Mouse (Mus musculus): Measurements from ENCODE around the gene Teddm2. TPM values are rescaled to one million over a fixed set of nuclear protein-coding genes. Genes with fewer than 3 reads are reported as not detected.

The Teddm2 gene
- polyA plus RNA-seq, 1 experiment from 2014 or later, result 1.3 TPM

- no peaks in the 10 kb centered on the region for H3K36me3 ChIP-seq (ENCODE audit: control insufficient read depth, insufficient read depth, low read length)
- WGBS, result 89% methylated on average over 6 of the region's 6 CpGs
- H3K4me2 ChIP-seq (ENCODE audit: low read depth, low read length), result no peak overlapping the region
- no peak for ATAC-seq (ENCODE audit: low read depth)
- no peaks in the 10 kb centered on the region for H3K4me1 ChIP-seq (ENCODE audit: control insufficient read depth, insufficient read depth, low read length)
- no peaks in the 10 kb centered on the region for H3K27me3 ChIP-seq (ENCODE audit: control insufficient read depth, insufficient read depth, low read length)
- no peak overlapping the region for H3K9ac ChIP-seq (replicated peaks; ENCODE audit: low read depth, low read length)
- H3K27ac ChIP-seq (ENCODE audit: low read depth, low read length), result no peak overlapping the region
- H3K4me3 ChIP-seq (ENCODE audit: low read depth, low read length), result no peak overlapping the region
- H3K9me3 ChIP-seq (ENCODE audit: control insufficient read depth, low read length), result no peaks in the 10 kb centered on the region
Measured at GRCm38 (mm10) chr1:153924395-153925385, 24.7 kb upstream of the Teddm2 start.

DNA sequence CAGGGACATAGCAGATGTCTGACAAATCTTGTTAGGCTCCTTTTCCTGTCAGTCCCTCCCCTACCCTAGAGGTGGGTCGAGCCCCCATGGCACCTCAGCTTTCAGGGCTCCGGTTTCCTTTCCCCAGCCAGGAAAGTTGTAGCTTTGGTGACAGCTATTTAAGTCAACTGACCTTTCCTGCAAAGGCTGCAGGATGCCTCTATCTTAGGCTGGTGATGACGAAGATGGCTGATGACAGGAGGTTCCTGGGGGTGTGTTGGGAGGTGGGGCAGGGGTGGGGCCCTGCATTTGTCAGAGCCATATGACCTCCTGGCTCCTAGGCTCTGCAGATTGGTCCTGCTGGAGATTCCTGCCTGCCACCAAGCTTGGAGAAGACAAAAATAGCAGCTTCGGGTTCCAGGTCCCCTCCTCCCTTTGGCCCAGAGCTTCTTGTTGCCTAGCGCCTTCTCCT lies 22.6 kb upstream of the Teddm2 start:
- H3K4me3 ChIP-seq (ENCODE audit: low read depth, low read length), result no peak overlapping the region

DNA sequence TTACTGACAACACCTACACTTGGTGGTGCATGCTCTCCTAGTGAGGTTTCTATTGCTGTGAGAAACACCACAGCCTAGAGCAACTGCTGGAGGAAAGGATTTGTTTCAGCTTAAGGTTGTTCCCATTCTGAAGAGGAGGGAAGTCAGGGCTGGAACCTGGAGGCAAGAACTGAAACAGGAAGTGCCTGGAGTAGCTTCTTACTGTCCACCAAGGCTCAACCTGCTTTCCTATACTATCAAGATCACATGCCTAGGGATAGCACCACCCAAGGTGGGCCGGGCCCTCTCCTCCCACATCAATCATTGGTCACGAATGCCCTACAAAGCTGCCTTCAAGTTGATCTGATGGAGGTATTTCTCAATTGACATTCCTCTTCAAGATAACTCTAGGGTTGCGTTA lies 21.6 kb upstream of the Teddm2 start:
- H3K4me3 ChIP-seq (ENCODE audit: low read depth, low read length), result no peak overlapping the region
- ATAC-seq (ENCODE audit: low read depth), result no peak
- no peaks in the 10 kb centered on the region for H3K4me1 ChIP-seq (ENCODE audit: control insufficient read depth, insufficient read depth, low read length)
- 92% methylated on average over 3 of the region's 3 CpGs for WGBS
- H3K27ac ChIP-seq (ENCODE audit: low read depth, low read length), result no peak overlapping the region
- H3K9me3 ChIP-seq (ENCODE audit: control insufficient read depth, low read length), result no peaks in the 10 kb centered on the region
- H3K9ac ChIP-seq (replicated peaks; ENCODE audit: low read depth, low read length), result no peak overlapping the region
- H3K27me3 ChIP-seq (ENCODE audit: control insufficient read depth, insufficient read depth, low read length), result no peaks in the 10 kb centered on the region
- no peaks in the 10 kb centered on the region for H3K36me3 ChIP-seq (ENCODE audit: control insufficient read depth, insufficient read depth, low read length)
- no peak overlapping the region for H3K4me2 ChIP-seq (ENCODE audit: low read depth, low read length)

More for the DNA sequence above, 22.6 kb upstream of the Teddm2 start:
- no peaks in the 10 kb centered on the region for H3K9me3 ChIP-seq (ENCODE audit: control insufficient read depth, low read length)
- no peak overlapping the region for H3K9ac ChIP-seq (replicated peaks; ENCODE audit: low read depth, low read length)
- ATAC-seq (ENCODE audit: low read depth), result no peak
- no peaks in the 10 kb centered on the region for H3K27me3 ChIP-seq (ENCODE audit: control insufficient read depth, insufficient read depth, low read length)
- 60% methylated on average over 5 of the region's 5 CpGs for WGBS
- H3K36me3 ChIP-seq (ENCODE audit: control insufficient read depth, insufficient read depth, low read length), result no peaks in the 10 kb centered on the region
- no peak overlapping the region for H3K27ac ChIP-seq (ENCODE audit: low read depth, low read length)
- no peak overlapping the region for H3K4me2 ChIP-seq (ENCODE audit: low read depth, low read length)
- no peaks in the 10 kb centered on the region for H3K4me1 ChIP-seq (ENCODE audit: control insufficient read depth, insufficient read depth, low read length)

- Histone ChIP-seq H3K4me1 (ENCODE audit: control insufficient read depth, insufficient read depth, low read length) (no peaks in the 10 kb centered on the region), H3K9ac (replicated peaks; ENCODE audit: low read depth, low read length) (no peak overlapping the region), H3K4me2 (ENCODE audit: low read depth, low read length) (no peak overlapping the region), H3K36me3 (ENCODE audit: control insufficient read depth, insufficient read depth, low read length) (no peaks in the 10 kb centered on the region), H3K4me3 (ENCODE audit: low read depth, low read length) (no peak overlapping the region), H3K27me3 (ENCODE audit: control insufficient read depth, insufficient read depth, low read length) (no peaks in the 10 kb centered on the region), H3K27ac (ENCODE audit: low read depth, low read length) (no peak overlapping the region), H3K9me3 (ENCODE audit: control insufficient read depth, low read length) (no peaks in the 10 kb centered on the region)
- 80% methylated on average over 3 of the region's 3 CpGs for WGBS
- no peak for ATAC-seq (ENCODE audit: low read depth)
Measured at GRCm38 (mm10) chr1:153918521-153919206, 18.6 kb upstream of the Teddm2 start.

DNA sequence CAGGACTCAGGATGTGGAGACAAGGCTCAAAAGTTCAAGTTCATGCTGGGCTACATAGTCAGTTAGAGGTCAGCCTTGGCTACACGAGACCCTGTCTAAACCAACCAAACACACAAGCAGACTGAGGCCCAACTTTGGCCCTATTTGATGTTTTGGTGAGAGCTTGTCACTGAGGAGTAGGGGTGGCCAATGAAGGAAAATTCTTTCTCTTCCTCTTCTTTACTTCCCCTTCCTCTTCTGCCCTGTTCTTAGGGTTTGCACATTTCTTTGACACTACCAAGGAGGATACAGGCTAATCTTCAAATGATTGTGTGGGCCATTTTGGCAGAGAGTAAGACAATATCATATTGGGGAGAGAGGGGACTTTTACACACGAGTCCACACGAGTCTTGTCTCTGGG lies 13.8 kb upstream of the Teddm2 start:
- Histone ChIP-seq H3K4me3 (ENCODE audit: low read depth, low read length) (no peak overlapping the region), H3K4me1 (ENCODE audit: control insufficient read depth, insufficient read depth, low read length) (no peaks in the 10 kb centered on the region), H3K9ac (replicated peaks; ENCODE audit: low read depth, low read length) (no peak overlapping the region), H3K4me2 (ENCODE audit: low read depth, low read length) (no peak overlapping the region), H3K36me3 (ENCODE audit: control insufficient read depth, insufficient read depth, low read length) (peaks cover 8% of the 10 kb centered on the region; the same call in 1 of the 2 replicates), H3K27me3 (ENCODE audit: control insufficient read depth, insufficient read depth, low read length) (no peaks in the 10 kb centered on the region), H3K27ac (ENCODE audit: low read depth, low read length) (no peak overlapping the region), H3K9me3 (ENCODE audit: control insufficient read depth, low read length) (no peaks in the 10 kb centered on the region)
- ATAC-seq (ENCODE audit: low read depth), result no peak
- WGBS, result 90% methylated on average over 3 of the region's 3 CpGs

GRCm38 (mm10) chr1:153911276-153911795 lies 11.3 kb upstream of the Teddm2 start:
- Histone ChIP-seq H3K4me2 (ENCODE audit: low read depth, low read length) (no peak overlapping the region), H3K4me1 (ENCODE audit: control insufficient read depth, insufficient read depth, low read length) (no peaks in the 10 kb centered on the region), H3K9ac (replicated peaks; ENCODE audit: low read depth, low read length) (no peak overlapping the region), H3K27ac (ENCODE audit: low read depth, low read length) (no peak overlapping the region), H3K27me3 (ENCODE audit: control insufficient read depth, insufficient read depth, low read length) (no peaks in the 10 kb centered on the region), H3K4me3 (ENCODE audit: low read depth, low read length) (no peak overlapping the region), H3K9me3 (ENCODE audit: control insufficient read depth, low read length) (no peaks in the 10 kb centered on the region), H3K36me3 (ENCODE audit: control insufficient read depth, insufficient read depth, low read length) (peaks cover 31% of the 10 kb centered on the region)
- WGBS, result 93% methylated on average over 6 of the region's 6 CpGs
- no peak for ATAC-seq (ENCODE audit: low read depth)

- Histone ChIP-seq H3K27ac (ENCODE audit: low read depth, low read length) (no peak overlapping the region), H3K9ac (replicated peaks; ENCODE audit: low read depth, low read length) (no peak overlapping the region), H3K27me3 (ENCODE audit: control insufficient read depth, insufficient read depth, low read length) (no peaks in the 10 kb centered on the region), H3K36me3 (ENCODE audit: control insufficient read depth, insufficient read depth, low read length) (peaks cover 40% of the 10 kb centered on the region), H3K4me3 (ENCODE audit: low read depth, low read length) (no peak overlapping the region), H3K4me1 (ENCODE audit: control insufficient read depth, insufficient read depth, low read length) (no peaks in the 10 kb centered on the region), H3K4me2 (ENCODE audit: low read depth, low read length) (no peak overlapping the region), H3K9me3 (ENCODE audit: control insufficient read depth, low read length) (no peaks in the 10 kb centered on the region)
- WGBS, result 92% methylated on average over 5 of the region's 5 CpGs
- ATAC-seq (ENCODE audit: low read depth), result no peak
Measured at GRCm38 (mm10) chr1:153910423-153910822, 10.4 kb upstream of the Teddm2 start.

DNA sequence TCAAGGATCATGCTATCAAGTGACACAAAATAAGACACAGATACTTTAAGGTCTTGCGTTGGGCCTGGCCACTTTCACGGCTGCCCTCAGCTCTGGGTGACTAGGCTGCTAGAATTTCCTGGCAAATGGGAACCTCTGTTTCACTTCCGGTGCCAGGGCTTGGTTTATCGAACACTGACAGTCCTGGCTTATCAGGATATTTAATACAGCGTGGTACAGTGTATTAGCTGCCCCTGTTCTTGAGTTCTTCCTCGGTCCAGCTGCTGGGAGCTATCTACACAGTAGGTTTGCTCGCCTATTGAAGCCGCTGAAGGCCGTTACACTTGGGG lies 9.9 kb upstream of the Teddm2 start:
- Histone ChIP-seq H3K4me2 (ENCODE audit: low read depth, low read length) (no peak overlapping the region), H3K27ac (ENCODE audit: low read depth, low read length) (no peak overlapping the region), H3K4me1 (ENCODE audit: control insufficient read depth, insufficient read depth, low read length) (no peaks in the 10 kb centered on the region), H3K9ac (replicated peaks; ENCODE audit: low read depth, low read length) (no peak overlapping the region), H3K36me3 (ENCODE audit: control insufficient read depth, insufficient read depth, low read length) (peaks cover 40% of the 10 kb centered on the region), H3K4me3 (ENCODE audit: low read depth, low read length) (no peak overlapping the region), H3K27me3 (ENCODE audit: control insufficient read depth, insufficient read depth, low read length) (no peaks in the 10 kb centered on the region), H3K9me3 (ENCODE audit: control insufficient read depth, low read length) (no peaks in the 10 kb centered on the region)
- WGBS, result 92% methylated on average over 9 of the region's 9 CpGs
- ATAC-seq (ENCODE audit: low read depth), result no peak

Measured in neural tube, embryonic 14.5 days (tissue).